Mouse (Mus musculus) embryonic facial prominence, embryonic 13.5 days (tissue): Measurements from ENCODE around the gene Cand1. TPM values are rescaled to one million over a fixed set of nuclear protein-coding genes. Genes with fewer than 3 reads are reported as not detected.
A peak's percentile ranks its signal among the peaks of the same experiment; 100 is the strongest.

Source experiments
- ATAC-seq: fragments of 200-750 bp; cut with Nextera tagmentation; 2 replicates; pipeline ENCODE4 v1.8.0; 2017; ENCODE audit warnings: low read depth; ENCODE audit not compliant: insufficient number of reproducible peaks, insufficient read depth, low FRiP score, low TSS enrichment
- H3K27ac ChIP-seq: fragments of 300-500 bp; sonication (generic); 2 replicates; pipeline ENCODE4 v1.5.1; 2015; ENCODE audit warnings: moderate library complexity, mild to moderate bottlenecking, inconsistent platforms
- H3K27me3 ChIP-seq: fragments of 300-500 bp; sonication (generic); 2 replicates; pipeline ENCODE4 v1.6.1; 2015; ENCODE audit warnings: mild to moderate bottlenecking, inconsistent platforms
- H3K36me3 ChIP-seq: fragments of 300-500 bp; sonication (generic); 2 replicates; pipeline ENCODE4 v1.6.1; 2015; ENCODE audit warnings: mild to moderate bottlenecking, inconsistent platforms
- H3K4me1 ChIP-seq: fragments of 300-500 bp; sonication (generic); 2 replicates; pipeline ENCODE4 v1.6.1; 2015; ENCODE audit warnings: inconsistent platforms
- H3K4me2 ChIP-seq: fragments of 300-500 bp; sonication (generic); 2 replicates; pipeline ENCODE4 v1.6.1; 2015; ENCODE audit warnings: moderate library complexity, mild to moderate bottlenecking, inconsistent platforms
- H3K4me3 ChIP-seq: fragments of 300-500 bp; sonication (generic); 2 replicates; pipeline ENCODE4 v1.5.1; 2015; ENCODE audit warnings: mild to moderate bottlenecking, inconsistent platforms
- H3K9ac ChIP-seq: fragments of 300-500 bp; sonication (generic); 2 replicates; pipeline ENCODE4 v1.6.1; 2015; ENCODE audit warnings: mild to moderate bottlenecking, inconsistent platforms
- H3K9me3 ChIP-seq: fragments of 300-500 bp; sonication (generic); 2 replicates; pipeline ENCODE4 v1.6.1; 2016; ENCODE audit warnings: inconsistent platforms
- WGBS: fragments of 180-500 bp; shearing (Covaris S2); methylation state at CpG from one replicate; pipeline ENCODE4 v1.1.7; 2015; ENCODE audit warnings: mixed read lengths; 5-methylcytosine and 5-hydroxymethylcytosine counted together
- polyA plus RNA-seq: library from polyadenylated mRNA; unstranded; fragments of >200 nt; fragmentation: Nextera tagmentation; extraction: Ambion mirVana; gene quantifications from 2 replicates; pipeline ENCODE4 v1.2.1, GENCODE M21; 2015

Cand1 gene
- polyA plus RNA-seq, 1 experiment from 2014 or later, result 60.8 TPM

- H3K27me3 ChIP-seq, result no peaks in the 10 kb centered on the region
- no peak overlapping the region for H3K4me2 ChIP-seq
- H3K36me3 ChIP-seq, result no peaks in the 10 kb centered on the region
- no peak overlapping the region for H3K9ac ChIP-seq
- H3K9me3 ChIP-seq, result no peaks in the 10 kb centered on the region
- H3K27ac ChIP-seq, result no peak overlapping the region
- no peak overlapping the region for H3K4me3 ChIP-seq
- WGBS, result 9% methylated on average over 3 of the region's 3 CpGs
- ATAC-seq, result no peak
- 0 out of 2 replicates have a peak, but pooled peaks cover 7% of the 10 kb centered on the region for H3K4me1 ChIP-seq
Measured at GRCm38 (mm10) chr10:119167858-119168257, 72.0 kb downstream of the Cand1 start.

- Histone ChIP-seq H3K4me3 (no peak overlapping the region), H3K9ac (no peak overlapping the region), H3K36me3 (no peaks in the 10 kb centered on the region), H3K4me2 (no peak overlapping the region), H3K27ac (no peak overlapping the region), H3K27me3 (no peaks in the 10 kb centered on the region), H3K4me1 (peaks cover 13% of the 10 kb centered on the region), H3K9me3 (no peaks in the 10 kb centered on the region)
- 92% methylated on average over 10 of the region's 10 CpGs for WGBS
- ATAC-seq, result no peak
Measured at GRCm38 (mm10) chr10:119165051-119165450, 74.8 kb downstream of the Cand1 start.

- H3K27me3 ChIP-seq, result no peaks in the 10 kb centered on the region
- H3K9ac ChIP-seq, result peak overlapping the region; percentile 54; the same call in 1 of the 2 replicates
- WGBS, result 23% methylated on average over 8 of the region's 8 CpGs
- peak overlapping the region; percentile 64; the same call in 1 of the 2 replicates for H3K27ac ChIP-seq
- H3K4me1 ChIP-seq, result peaks cover 9% of the 10 kb centered on the region
- ATAC-seq, result 0 out of 2 replicates have a peak, but pooled peaks have one; percentile 71
- peak overlapping the region; percentile 14; the same call in 1 of the 2 replicates for H3K4me3 ChIP-seq
- H3K36me3 ChIP-seq, result no peaks in the 10 kb centered on the region
- peak overlapping the region; percentile 53 for H3K4me2 ChIP-seq
- no peaks in the 10 kb centered on the region for H3K9me3 ChIP-seq
Measured at GRCm38 (mm10) chr10:119161820-119162382, 78.0 kb downstream of the Cand1 start.

GRCm38 (mm10) chr10:119160161-119160560, 79.7 kb downstream of the Cand1 start:
- no peak overlapping the region for H3K9ac ChIP-seq
- H3K27me3 ChIP-seq, result no peaks in the 10 kb centered on the region
- no peak for ATAC-seq
- peaks cover 9% of the 10 kb centered on the region for H3K4me1 ChIP-seq
- H3K9me3 ChIP-seq, result no peaks in the 10 kb centered on the region
- no peak overlapping the region for H3K27ac ChIP-seq
- H3K36me3 ChIP-seq, result no peaks in the 10 kb centered on the region
- no peak overlapping the region for H3K4me2 ChIP-seq
- 87% methylated on average over 6 of the region's 6 CpGs for WGBS
- H3K4me3 ChIP-seq, result no peak overlapping the region

GRCm38 (mm10) chr10:119149261-119149660, 90.6 kb downstream of the Cand1 start:
- no peak overlapping the region for H3K27ac ChIP-seq
- no peak overlapping the region for H3K4me3 ChIP-seq
- H3K9me3 ChIP-seq, result no peaks in the 10 kb centered on the region
- H3K4me1 ChIP-seq, result 0 out of 2 replicates have a peak, but pooled peaks cover 3% of the 10 kb centered on the region
- H3K27me3 ChIP-seq, result no peaks in the 10 kb centered on the region
- no peak overlapping the region for H3K4me2 ChIP-seq
- no peak for ATAC-seq
- H3K9ac ChIP-seq, result no peak overlapping the region
- H3K36me3 ChIP-seq, result no peaks in the 10 kb centered on the region
- 65% methylated on average over 4 of the region's 4 CpGs for WGBS

Other genes with a start within 250 kb of the Cand1 start
- gene Grip1, start 213.8 kb upstream of the Cand1 start, polyA plus RNA-seq, result 4.7 and 4.9 TPM in 2 replicates